In genomic region chr19:32486106-32486724, GRCm38 (mm10) we compare ENCODE assay signal across 7 mouse cellular contexts. TPM values are rescaled to one million over a fixed set of nuclear protein-coding genes. Genes with fewer than 3 reads are reported as not detected.
DNase-seq lines count a peak whose midpoint lies in the region; ATAC-seq and TF ChIP-seq lines count a peak whose summit lies in the region.
"Not testable (repeated sequence)": the region's sequence is repeated elsewhere in the genome, so short reads cannot be mapped to it uniquely, and the experiment has no call there.

No protein-coding gene starts in this region.

- peak; percentile 53 to 57 for DNase-seq in adrenal gland, adult 18-20 months (ENCODE audit: low spot score in 2 of 2)
- peak; percentile 75 for DNase-seq in embryonic facial prominence, embryonic 10.5 days (ENCODE audit: low spot score)
- peak; percentile 97 for DNase-seq in heart, adult 11 months
- DNase-seq in kidney, adult 11 months: peak; percentile 78
- DNase-seq in limb, embryonic 11.5 days (ENCODE audit: low spot score): peak; percentile 75

- H3K4me3 ChIP-seq in embryonic facial prominence, embryonic 10.5 days: peak overlapping the region; percentile 71
- H3K4me3 ChIP-seq in limb, embryonic 11.5 days (ENCODE audit: low read depth, low read length): peak overlapping the region; percentile 77
- H3K4me3 ChIP-seq in midbrain, embryonic 12.5 days: peak overlapping the region; percentile 68
- H3K4me3 ChIP-seq in small intestine, adult 2 months (ENCODE audit: low read depth, low read length): peak overlapping the region; percentile 79

- TF ChIP-seq POLR2A in small intestine, adult 2 months (IDR thresholded peaks at IDR 0.05; ENCODE audit: low read depth, low read length): peak; percentile 22; the same call in 1 of the 2 replicates

- peak; percentile 19; the same call in 1 of the 2 replicates for TF ChIP-seq CTCF in small intestine, adult 2 months (IDR thresholded peaks at IDR 0.05; ENCODE audit: extremely low read depth, insufficient read length, insufficient replicate concordance, low read depth, low read length)

- peak; percentile 78 for ATAC-seq in limb, embryonic 11.5 days (ENCODE audit: insufficient number of reproducible peaks, low FRiP score, low TSS enrichment, low read depth)
- peak; percentile 86 for ATAC-seq in midbrain, embryonic 12.5 days (ENCODE audit: low FRiP score, low read depth)

- H3K9me3 ChIP-seq in embryonic facial prominence, embryonic 10.5 days; limb, embryonic 11.5 days (ENCODE audit: control insufficient read depth, low read length); midbrain, embryonic 12.5 days: not testable (repeated sequence)

- H3K27ac ChIP-seq in embryonic facial prominence, embryonic 10.5 days (replicated peaks): peak overlapping the region; percentile 90
- peak overlapping the region; percentile 76 for H3K27ac ChIP-seq in limb, embryonic 11.5 days (replicated peaks; ENCODE audit: low read depth, low read length)
- peak overlapping the region; percentile 93 for H3K27ac ChIP-seq in midbrain, embryonic 12.5 days (replicated peaks)
- H3K27ac ChIP-seq in small intestine, adult 2 months (ENCODE audit: insufficient read depth, low read depth, low read length): peak overlapping the region; percentile 89

- not testable (repeated sequence) for H3K36me3 ChIP-seq in embryonic facial prominence, embryonic 10.5 days (replicated peaks); limb, embryonic 11.5 days (ENCODE audit: control insufficient read depth, insufficient read depth, low read length); midbrain, embryonic 12.5 days; small intestine, adult 2 months (ENCODE audit: control insufficient read depth, insufficient read depth, low read length)

- under 1% methylated on average over 47 of the region's 47 CpGs for WGBS in embryonic facial prominence, embryonic 10.5 days
- WGBS in limb, embryonic 11.5 days: under 1% methylated on average over 47 of the region's 47 CpGs
- under 1% methylated on average over 47 of the region's 47 CpGs for WGBS in midbrain, embryonic 12.5 days
- WGBS in small intestine, adult 2 months: under 1% methylated on average over 47 of the region's 47 CpGs

- peak overlapping the region; percentile 61 for H3K4me2 ChIP-seq in limb, embryonic 11.5 days (ENCODE audit: low read depth, severe bottlenecking)
- H3K4me2 ChIP-seq in midbrain, embryonic 12.5 days (replicated peaks): peak overlapping the region; percentile 78

- peaks cover 26% of the 10 kb centered on the region for H3K4me1 ChIP-seq in embryonic facial prominence, embryonic 10.5 days
- H3K4me1 ChIP-seq in limb, embryonic 11.5 days (ENCODE audit: control insufficient read depth, insufficient read depth, low read length); small intestine, adult 2 months (ENCODE audit: control insufficient read depth, insufficient read depth, insufficient read length, low read length): not testable (repeated sequence)
- H3K4me1 ChIP-seq in midbrain, embryonic 12.5 days: peaks cover 23% of the 10 kb centered on the region

- H3K27me3 ChIP-seq in embryonic facial prominence, embryonic 10.5 days (replicated peaks; ENCODE audit: low read depth, poor library complexity, severe bottlenecking); limb, embryonic 11.5 days (ENCODE audit: control insufficient read depth, insufficient read depth, low read length); midbrain, embryonic 12.5 days; small intestine, adult 2 months (ENCODE audit: control insufficient read depth, insufficient read depth, low read length): not testable (repeated sequence)

- H3K9ac ChIP-seq in limb, embryonic 11.5 days (ENCODE audit: low read length): peak overlapping the region; percentile 79
- peak overlapping the region; percentile 68 for H3K9ac ChIP-seq in midbrain, embryonic 12.5 days (replicated peaks)

RNA-seq across cellular contexts. Expression of gene Minpp1, which starts 0.6 kb away (rescaled TPM):
- total RNA-seq in adrenal gland, adult 18-20 months (2021): 10 to 100 TPM; 27.9 to 38.8 TPM
- 65.7 and 71.6 TPM in 2 replicates for polyA plus RNA-seq in embryonic facial prominence, embryonic 10.5 days (2016; fragmentation: Nextera tagmentation; extraction: Ambion mirVana)
- 83.8 and 83.9 TPM in 2 replicates for polyA plus RNA-seq in limb, embryonic 11.5 days (2014; fragmentation: Nextera tagmentation; extraction: Ambion mirVana)
- polyA plus RNA-seq in midbrain, embryonic 12.5 days (2016; fragmentation: Nextera tagmentation; extraction: Ambion mirVana): 65.9 and 70.4 TPM in 2 replicates
- polyA plus RNA-seq in small intestine, adult 2 months (2012; rRNA removed): 86.5 and 112 TPM in 2 replicates

RNA-seq across cellular contexts. Expression of gene Rpl9-ps6, which starts 19.8 kb away (rescaled TPM):
- 10 to 100 TPM; 57.3 to 98.9 TPM for total RNA-seq in adrenal gland, adult 18-20 months (2021)
- polyA plus RNA-seq in embryonic facial prominence, embryonic 10.5 days (2016; fragmentation: Nextera tagmentation; extraction: Ambion mirVana): 69.7 and 70.3 TPM in 2 replicates
- 97.3 and 98.3 TPM in 2 replicates for polyA plus RNA-seq in limb, embryonic 11.5 days (2014; fragmentation: Nextera tagmentation; extraction: Ambion mirVana)
- 70.5 and 72.3 TPM in 2 replicates for polyA plus RNA-seq in midbrain, embryonic 12.5 days (2016; fragmentation: Nextera tagmentation; extraction: Ambion mirVana)
- 0.65 and 0.83 TPM in 2 replicates for polyA plus RNA-seq in small intestine, adult 2 months (2012; rRNA removed)

Comparison
In these comparisons a context has a peak if more than half of its experiments do, and no peak if none do; other contexts are left out.
1. Peak in every context shown above with its lines: DNase-seq, ATAC-seq, H3K4me3 ChIP-seq and H3K27ac ChIP-seq.
2. RNA of gene Rpl9-ps6, which starts 19.8 kb away (polyA plus RNA-seq): 97.3 to 98.3 TPM in limb, embryonic 11.5 days, 70.5 to 72.3 TPM in midbrain, embryonic 12.5 days and 69.7 to 70.3 TPM in embryonic facial prominence, embryonic 10.5 days; 0.65 to 0.83 TPM in small intestine, adult 2 months; every median in the first group is over 10 times any median in the second.